Mouse (Mus musculus): ENCODE measurements around the gene Pdia3. TPM values are rescaled to one million over a fixed set of nuclear protein-coding genes. Genes with fewer than 3 reads are reported as not detected.

The Pdia3 gene
- polyA plus RNA-seq, 1 experiment from 2014 or later = 473 TPM

DNA sequence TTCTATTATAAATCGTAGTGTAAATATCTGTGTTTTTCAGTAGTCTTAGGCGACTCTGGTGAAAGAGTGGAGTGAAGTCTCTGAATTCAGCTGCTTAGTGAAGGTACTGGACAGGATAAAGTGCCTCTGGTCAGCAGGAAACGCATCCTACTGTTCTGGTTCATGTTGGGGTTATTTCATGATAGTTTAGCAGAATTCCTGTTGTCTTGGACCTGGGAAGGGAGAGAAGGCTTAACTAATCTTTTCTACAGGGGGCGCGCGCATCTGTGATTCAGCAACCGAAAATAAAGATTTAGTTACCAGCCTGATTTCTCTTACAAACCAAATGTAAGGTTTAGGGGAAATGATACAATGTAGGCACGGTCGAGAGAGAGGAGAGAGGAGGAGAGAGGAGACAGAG lies 34.6 kb downstream of the Pdia3 start:
- Histone ChIP-seq H3K9me3 (replicated peaks; ENCODE audit: control insufficient read depth, low read length) (no peaks in the 10 kb centered on the region), H3K27me3 (ENCODE audit: control insufficient read depth, insufficient read depth, low read length) (no peaks in the 10 kb centered on the region), H3K27ac (ENCODE audit: low read length) (peak overlapping the region; percentile 100), H3K4me3 (ENCODE audit: low read length) (peak overlapping the region; percentile 97), H3K4me1 (ENCODE audit: control insufficient read depth, insufficient read depth, low read length) (peaks cover 28% of the 10 kb centered on the region), H3K9ac (ENCODE audit: low read length) (peak overlapping the region; percentile 82), H3K36me3 (ENCODE audit: control insufficient read depth, insufficient read depth) (peaks cover 12% of the 10 kb centered on the region), H3K4me2 (ENCODE audit: low read depth, low read length) (peak overlapping the region; percentile 89)
- ATAC-seq (replicated peaks; ENCODE audit: extremely low read depth, insufficient read depth, low FRiP score) = no peak
- 12% methylated on average over 9 of the region's 9 CpGs for WGBS

DNA sequence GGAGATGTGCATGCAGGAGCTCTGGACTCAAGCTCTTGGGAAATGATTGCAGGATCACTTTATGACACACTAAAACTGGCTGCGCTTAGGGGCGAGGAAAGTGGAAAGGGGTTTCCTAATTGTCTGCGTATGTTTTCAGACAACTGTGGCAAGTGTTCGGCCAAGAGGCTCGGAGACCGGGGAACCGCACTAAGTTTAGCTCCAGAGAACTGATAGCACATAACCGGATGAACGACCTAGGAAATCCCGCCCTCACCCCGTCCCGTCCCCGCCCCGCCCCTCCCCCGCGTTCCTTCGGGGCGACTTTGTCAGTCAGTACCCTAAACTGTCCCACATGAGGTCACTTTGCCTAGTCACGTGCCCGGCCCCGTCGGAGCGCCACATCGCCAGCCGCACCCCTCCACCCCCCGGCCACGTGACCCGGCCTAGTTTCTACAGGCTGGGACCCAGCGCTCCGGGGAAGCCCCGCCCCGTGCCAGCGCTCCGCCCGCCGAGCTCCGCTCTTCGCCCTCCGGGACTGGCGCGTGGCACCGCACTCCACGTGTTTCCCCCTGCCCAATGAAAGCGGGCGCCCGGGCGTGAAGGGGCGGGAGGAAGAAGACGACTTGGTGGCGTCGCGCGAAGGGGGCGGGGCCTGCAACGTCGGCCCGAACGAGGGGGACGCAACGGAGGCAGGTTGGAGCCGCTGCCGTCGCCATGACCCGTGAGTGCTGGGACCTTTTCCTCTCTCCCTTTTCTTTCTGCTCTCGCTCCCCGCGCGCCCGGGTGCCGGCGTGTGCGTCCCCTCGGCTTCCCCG lies 35.4 kb downstream of the Pdia3 start, which contains the start of gene Serf2:
Gene Serf2, plus strand, starts transcription at position 457 of the 797 bp plus-strand sequence.
- no peaks in the 10 kb centered on the region for H3K27me3 ChIP-seq (ENCODE audit: control insufficient read depth, insufficient read depth, low read length)
- under 1% methylated on average over 67 of the region's 74 CpGs for WGBS
- ATAC-seq (replicated peaks; ENCODE audit: extremely low read depth, insufficient read depth, low FRiP score) = peak; percentile 97

DNA sequence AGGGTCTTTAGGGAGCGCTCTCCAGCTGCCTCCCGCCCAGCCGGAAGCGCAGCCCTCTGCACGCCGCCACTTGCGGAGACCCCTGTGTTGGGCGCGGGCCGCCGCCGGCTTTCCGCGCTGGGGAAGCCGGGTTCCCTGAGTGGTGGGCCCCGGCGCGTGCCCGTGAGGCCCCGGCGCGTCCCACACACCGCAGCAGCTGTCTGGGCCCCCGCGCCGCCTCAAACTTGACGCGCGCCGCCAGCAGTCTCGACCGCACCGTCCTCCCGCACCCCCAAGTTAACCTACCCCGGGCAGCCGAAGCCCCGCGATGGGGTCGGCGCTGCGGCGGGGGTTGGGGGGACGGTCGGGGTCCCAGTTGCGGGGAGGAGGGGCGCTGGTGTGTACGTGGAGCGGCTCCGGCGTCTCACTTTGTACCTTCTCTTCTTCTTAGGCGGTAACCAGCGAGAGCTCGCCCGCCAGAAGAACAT lies 36.0 kb downstream of the Pdia3 start:
- H3K4me1 ChIP-seq (ENCODE audit: control insufficient read depth, insufficient read depth, low read length) = peaks cover 31% of the 10 kb centered on the region
- ATAC-seq (replicated peaks; ENCODE audit: extremely low read depth, insufficient read depth, low FRiP score) = peak; percentile 15
- no peaks in the 10 kb centered on the region for H3K27me3 ChIP-seq (ENCODE audit: control insufficient read depth, insufficient read depth, low read length)
- WGBS = under 1% methylated on average over 54 of the region's 54 CpGs
- peak overlapping the region; percentile 97 for H3K4me3 ChIP-seq (ENCODE audit: low read length)
- H3K4me2 ChIP-seq (ENCODE audit: low read depth, low read length) = peak overlapping the region; percentile 93
- H3K36me3 ChIP-seq (ENCODE audit: control insufficient read depth, insufficient read depth) = peaks cover 12% of the 10 kb centered on the region
- peak overlapping the region; percentile 99 for H3K9ac ChIP-seq (ENCODE audit: low read length)
- H3K27ac ChIP-seq (ENCODE audit: low read length) = peak overlapping the region; percentile 97
- no peaks in the 10 kb centered on the region for H3K9me3 ChIP-seq (replicated peaks; ENCODE audit: control insufficient read depth, low read length)

More for the DNA sequence above, 35.4 kb downstream of the Pdia3 start, which contains the start of gene Serf2:
- peak within 1 kb of the TSS; percentile 99 for H3K9ac ChIP-seq (ENCODE audit: low read length)
- H3K4me1 ChIP-seq (ENCODE audit: control insufficient read depth, insufficient read depth, low read length) = peaks cover 31% of the 10 kb centered on the region
- H3K4me3 ChIP-seq (ENCODE audit: low read length) = peak within 1 kb of the TSS; percentile 97
- no peaks in the 10 kb centered on the region for H3K9me3 ChIP-seq (replicated peaks; ENCODE audit: control insufficient read depth, low read length)
- peak within 1 kb of the TSS; percentile 100 for H3K27ac ChIP-seq (ENCODE audit: low read length)
- H3K36me3 ChIP-seq (ENCODE audit: control insufficient read depth, insufficient read depth) = peaks cover 12% of the 10 kb centered on the region
- H3K4me2 ChIP-seq (ENCODE audit: low read depth, low read length) = peak within 1 kb of the TSS; percentile 93

DNA sequence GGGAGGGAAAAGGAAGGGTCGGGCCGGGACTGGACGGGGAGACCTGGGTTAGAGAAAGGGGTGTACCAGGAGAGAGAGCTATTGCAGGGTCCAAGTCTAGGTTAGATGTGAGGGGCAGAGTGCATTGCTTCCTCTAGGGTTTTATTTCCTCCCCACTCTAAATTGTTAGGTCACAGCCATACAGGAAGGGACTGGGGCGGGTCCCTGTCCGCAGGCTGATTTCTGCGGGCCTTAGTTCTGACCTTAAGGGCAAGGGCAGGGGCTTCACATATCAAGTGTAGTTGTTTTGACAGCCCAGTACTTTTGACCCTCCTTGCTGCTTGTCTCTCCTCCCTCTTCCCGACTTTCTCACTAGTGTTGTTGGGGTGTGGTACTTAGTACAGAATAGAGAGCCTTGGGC lies 36.5 kb downstream of the Pdia3 start:
- WGBS = 0% methylated on average over 7 of the region's 7 CpGs
- H3K4me1 ChIP-seq (ENCODE audit: control insufficient read depth, insufficient read depth, low read length) = peaks cover 31% of the 10 kb centered on the region

DNA sequence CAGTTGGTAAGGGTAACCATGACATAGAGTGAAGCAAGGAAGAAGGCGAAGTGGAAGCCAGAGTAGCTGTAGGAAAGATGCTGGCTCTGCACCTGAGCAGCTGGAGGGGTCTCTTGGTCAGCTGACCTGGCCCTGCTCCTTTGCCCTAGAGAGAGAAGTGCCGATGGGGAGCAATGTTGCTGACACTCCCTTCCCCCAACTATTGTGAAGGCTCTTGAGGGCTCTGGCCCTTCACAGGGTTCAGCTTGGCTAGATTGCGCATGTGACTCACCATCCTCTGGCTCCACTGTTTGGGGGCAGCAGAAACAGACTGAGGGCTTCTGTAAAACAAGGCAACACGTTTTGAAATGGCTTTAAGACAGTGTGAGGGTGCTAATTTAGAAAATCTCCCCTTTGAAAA lies 38.8 kb downstream of the Pdia3 start:
- no peaks in the 10 kb centered on the region for H3K9me3 ChIP-seq (replicated peaks; ENCODE audit: control insufficient read depth, low read length)
- no peak overlapping the region for H3K9ac ChIP-seq (ENCODE audit: low read length)
- H3K36me3 ChIP-seq (ENCODE audit: control insufficient read depth, insufficient read depth) = peaks cover 12% of the 10 kb centered on the region
- peak overlapping the region; percentile 50; the same call in 1 of the 2 replicates for H3K27ac ChIP-seq (ENCODE audit: low read length)
- no peak overlapping the region for H3K4me3 ChIP-seq (ENCODE audit: low read length)
- H3K27me3 ChIP-seq (ENCODE audit: control insufficient read depth, insufficient read depth, low read length) = no peaks in the 10 kb centered on the region
- no peak overlapping the region for H3K4me2 ChIP-seq (ENCODE audit: low read depth, low read length)
- peaks cover 36% of the 10 kb centered on the region for H3K4me1 ChIP-seq (ENCODE audit: control insufficient read depth, insufficient read depth, low read length)
- ATAC-seq (replicated peaks; ENCODE audit: extremely low read depth, insufficient read depth, low FRiP score) = no peak
- 48% methylated on average over 4 of the region's 4 CpGs for WGBS

More for the DNA sequence above, 36.5 kb downstream of the Pdia3 start:
- H3K4me3 ChIP-seq (ENCODE audit: low read length) = peak overlapping the region; percentile 97
- peaks cover 12% of the 10 kb centered on the region for H3K36me3 ChIP-seq (ENCODE audit: control insufficient read depth, insufficient read depth)
- H3K9me3 ChIP-seq (replicated peaks; ENCODE audit: control insufficient read depth, low read length) = no peaks in the 10 kb centered on the region
- H3K27me3 ChIP-seq (ENCODE audit: control insufficient read depth, insufficient read depth, low read length) = no peaks in the 10 kb centered on the region
- peak overlapping the region; percentile 97 for H3K27ac ChIP-seq (ENCODE audit: low read length)
- H3K4me2 ChIP-seq (ENCODE audit: low read depth, low read length) = peak overlapping the region; percentile 93
- no peak for ATAC-seq (replicated peaks; ENCODE audit: extremely low read depth, insufficient read depth, low FRiP score)
- peak overlapping the region; percentile 99 for H3K9ac ChIP-seq (ENCODE audit: low read length)

DNA sequence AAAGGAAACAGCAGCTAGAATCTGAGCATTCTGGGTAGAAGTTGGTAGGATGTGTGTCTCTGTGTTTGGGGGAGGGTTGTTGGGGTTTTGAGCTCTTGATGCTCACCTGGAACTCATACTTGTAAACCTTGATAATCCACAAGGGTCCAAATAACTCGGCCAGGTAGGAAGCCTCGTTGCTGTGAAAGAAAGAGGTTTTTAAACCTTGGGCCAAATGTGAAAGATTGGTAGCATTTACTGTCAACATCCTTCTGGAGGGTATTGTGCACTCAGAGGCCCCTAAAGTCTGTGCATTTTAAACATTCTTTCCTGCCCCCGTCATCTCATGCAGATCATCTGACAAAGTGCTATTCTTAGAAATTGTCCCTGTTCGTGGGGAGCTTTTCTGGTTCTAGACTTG lies 39.4 kb downstream of the Pdia3 start, which contains the start of gene Hypk:
Gene Hypk, plus strand, starts transcription at position 301 of the 400 bp plus-strand sequence.
- 34% methylated on average over 4 of the region's 4 CpGs for WGBS
- Histone ChIP-seq H3K4me1 (ENCODE audit: control insufficient read depth, insufficient read depth, low read length) (peaks cover 38% of the 10 kb centered on the region), H3K36me3 (ENCODE audit: control insufficient read depth, insufficient read depth) (peaks cover 12% of the 10 kb centered on the region), H3K4me2 (ENCODE audit: low read depth, low read length) (0 out of 2 replicates have a peak within 1 kb of the TSS, but pooled peaks have one; percentile 6), H3K27ac (ENCODE audit: low read length) (peak within 1 kb of the TSS; percentile 50), H3K9ac (ENCODE audit: low read length) (no peak within 1 kb of the TSS), H3K27me3 (ENCODE audit: control insufficient read depth, insufficient read depth, low read length) (no peaks in the 10 kb centered on the region), H3K4me3 (ENCODE audit: low read length) (no peak within 1 kb of the TSS), H3K9me3 (replicated peaks; ENCODE audit: control insufficient read depth, low read length) (no peaks in the 10 kb centered on the region)
- no peak for ATAC-seq (replicated peaks; ENCODE audit: extremely low read depth, insufficient read depth, low FRiP score)

DNA sequence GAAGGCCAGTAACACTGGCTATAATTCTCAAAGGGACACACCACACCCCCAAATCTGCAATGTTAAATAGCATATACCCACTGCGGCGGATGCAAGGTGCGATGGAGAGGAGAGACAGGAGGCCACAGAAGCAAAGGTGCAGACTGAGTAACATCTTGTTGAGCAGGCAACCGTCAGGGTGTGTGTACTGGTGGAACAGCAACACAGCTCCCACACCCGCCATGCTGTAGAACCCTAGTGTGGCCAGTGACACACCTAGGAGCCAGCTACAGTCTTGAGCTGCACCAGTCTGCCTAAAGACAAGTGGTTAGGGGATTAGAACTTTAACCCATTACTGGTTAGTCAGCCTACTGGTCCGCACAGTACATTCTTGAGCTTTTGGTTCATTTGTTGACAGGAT lies 40.3 kb downstream of the Pdia3 start:
- ATAC-seq (replicated peaks; ENCODE audit: extremely low read depth, insufficient read depth, low FRiP score) = no peak
- H3K27me3 ChIP-seq (ENCODE audit: control insufficient read depth, insufficient read depth, low read length) = no peaks in the 10 kb centered on the region
- H3K9me3 ChIP-seq (replicated peaks; ENCODE audit: control insufficient read depth, low read length) = no peaks in the 10 kb centered on the region
- no peak overlapping the region for H3K4me2 ChIP-seq (ENCODE audit: low read depth, low read length)
- peaks cover 38% of the 10 kb centered on the region for H3K4me1 ChIP-seq (ENCODE audit: control insufficient read depth, insufficient read depth, low read length)
- H3K27ac ChIP-seq (ENCODE audit: low read length) = peak overlapping the region; percentile 50; the same call in 1 of the 2 replicates
- no peak overlapping the region for H3K4me3 ChIP-seq (ENCODE audit: low read length)
- WGBS = 88% methylated on average over 6 of the region's 6 CpGs
- no peak overlapping the region for H3K9ac ChIP-seq (ENCODE audit: low read length)
- H3K36me3 ChIP-seq (ENCODE audit: control insufficient read depth, insufficient read depth) = peaks cover 12% of the 10 kb centered on the region

DNA sequence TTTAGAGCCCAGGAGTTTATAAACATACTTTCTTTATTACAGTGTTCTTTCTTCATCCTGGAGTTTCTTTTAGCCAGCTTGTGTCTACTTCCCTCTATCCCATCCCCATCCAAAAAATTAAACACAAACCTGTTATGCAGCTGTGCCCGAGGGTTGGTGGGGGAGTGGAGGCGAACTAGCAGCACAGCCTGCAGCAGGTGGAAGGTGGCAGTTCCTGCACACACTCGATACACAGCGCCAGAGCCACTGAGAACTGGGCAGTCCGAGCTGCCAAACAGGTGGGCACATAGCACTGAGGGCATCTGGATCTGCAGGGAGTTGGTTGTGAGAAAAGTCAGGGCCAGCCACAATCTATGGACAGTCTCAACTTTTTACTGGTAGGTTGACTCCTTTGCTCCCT lies 42.0 kb downstream of the Pdia3 start:
- 76% methylated on average over 5 of the region's 5 CpGs for WGBS
- ATAC-seq (replicated peaks; ENCODE audit: extremely low read depth, insufficient read depth, low FRiP score) = no peak
- Histone ChIP-seq H3K27me3 (ENCODE audit: control insufficient read depth, insufficient read depth, low read length) (no peaks in the 10 kb centered on the region), H3K27ac (ENCODE audit: low read length) (no peak overlapping the region), H3K4me2 (ENCODE audit: low read depth, low read length) (no peak overlapping the region), H3K36me3 (ENCODE audit: control insufficient read depth, insufficient read depth) (peaks cover 12% of the 10 kb centered on the region), H3K4me1 (ENCODE audit: control insufficient read depth, insufficient read depth, low read length) (peaks cover 35% of the 10 kb centered on the region), H3K9me3 (replicated peaks; ENCODE audit: control insufficient read depth, low read length) (no peaks in the 10 kb centered on the region), H3K4me3 (ENCODE audit: low read length) (no peak overlapping the region), H3K9ac (ENCODE audit: low read length) (no peak overlapping the region)
